Mouse (Mus musculus) v-Abl transformed pro-B cells (cell line): Measurements from ENCODE around the gene Mia.

Source experiments
- in situ Hi-C, 2 experiments: fragments of 400-800 bp; cut with MboI; formaldehyde crosslinking; loops; one replicate each; pipeline ENCODE4 v1.15.1; 2025; ENCODE audit not compliant: unreplicated experiment in 2 of 2

Mia gene

DNA sequence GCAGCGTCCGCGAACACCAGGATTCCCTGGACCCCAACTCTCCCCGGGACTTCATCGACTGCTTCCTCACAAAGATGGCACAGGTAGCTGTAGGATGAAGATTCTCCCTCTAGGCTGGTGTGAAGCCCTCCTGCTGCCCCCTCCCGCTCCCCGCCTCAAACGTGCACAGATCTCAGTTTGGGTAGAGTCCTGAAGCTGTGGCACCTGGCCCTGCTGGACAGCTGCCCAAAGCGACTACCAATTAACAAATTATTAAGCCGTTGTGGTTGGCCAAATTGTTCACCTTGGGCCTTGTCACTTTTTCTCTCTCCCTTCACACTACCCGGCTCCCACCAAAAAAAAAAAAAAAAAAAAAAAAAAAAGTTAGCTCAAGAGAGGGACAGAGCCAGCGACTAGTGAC lies 51.1 kb downstream of the Mia start:
- in situ Hi-C loops, result loop anchor here (25.0 kb wide), 2 partner anchors 318 to 1368 kb away; partner anchors contain the start of genes Cyp2g1 (in 1 of the 2) and Hnrnpul1 (in 1 of the 2)
